Mouse (Mus musculus): ENCODE data around the gene Zfp207. TPM values are rescaled to one million over a fixed set of nuclear protein-coding genes. Genes with fewer than 3 reads are reported as not detected.

The Zfp207 gene
- total and polyA plus RNA-seq, 3 experiments, result 137 to 296 (median 231) TPM

GRCm38 (mm10) chr11:80453198-80453597 lies 70.1 kb downstream of the Zfp207 start:
- DNase-seq (ENCODE audit: extremely low read depth), result no peak
- H3K9me3 ChIP-seq (replicated peaks; ENCODE audit: low read length), result no peaks in the 10 kb centered on the region
- in situ Hi-C loops (cut with MboI; ENCODE audit: low pct_ligation_motif_present, low pct_unique_long_range_greater_than_20kb, low sequenced_read_pairs) (loop anchor here (25.0 kb wide), 1 partner anchor 359 kb away; the partner anchor contains the start of gene Tmem98), dilution Hi-C loops (cut with MboI; ENCODE audit: extremely low pct_ligation_motif_present, extremely low pct_unique_long_range_greater_than_20kb, low sequenced_read_pairs) (no loop called here)
- no peak overlapping the region for H3K27ac ChIP-seq (ENCODE audit: insufficient read depth, low read depth)
- H3K79me2 ChIP-seq (replicated peaks; ENCODE audit: control insufficient read depth, extremely low read depth, insufficient read depth, poor library complexity, severe bottlenecking), result peaks cover 65% of the 10 kb centered on the region
- no peak overlapping the region for H3K4me2 ChIP-seq (ENCODE audit: insufficient read depth, low read depth, poor library complexity, severe bottlenecking)
- no peak overlapping the region for H3K9ac ChIP-seq (ENCODE audit: insufficient read depth, low read depth)
- no peaks in the 10 kb centered on the region for H3K4me1 ChIP-seq (ENCODE audit: control insufficient read depth in 1 of 2, insufficient read depth in 2 of 2)
- TF ChIP-seq SMC3 (IDR thresholded peaks at IDR 0.05; ENCODE audit: low read depth, low read length) (no peak), NRF1 (IDR thresholded peaks at IDR 0.05; ENCODE audit: low read depth, low read length) (no peak), CHD2 (IDR thresholded peaks at IDR 0.05; ENCODE audit: low read length) (no peak), TCF12 (IDR thresholded peaks at IDR 0.05; ENCODE audit: low read depth, low read length) (no peak), ZC3H11A (IDR thresholded peaks at IDR 0.05; ENCODE audit: low read depth, low read length) (no peak)
- no peak overlapping the region for H3K4me3 ChIP-seq (replicated peaks in 1 of 3; ENCODE audit: low read depth in 2 of 3, low read length in 2 of 3, poor library complexity in 1 of 3)
- peaks cover 54 to 94% of the 10 kb centered on the region in 2 experiments for H3K36me3 ChIP-seq (replicated peaks in 1 of 2; ENCODE audit: control insufficient read depth in 1 of 2, insufficient read depth in 1 of 2, low read length in 1 of 2)
- H3K27me3 ChIP-seq (replicated peaks), result no peaks in the 10 kb centered on the region

Other genes with a start within 250 kb of the Zfp207 start
- 34.4 and 36.6 TPM in 2 replicates for gene Tefm, start 241.1 kb upstream of the Zfp207 start, total RNA-seq (2012; rRNA removed)
- gene Tefm, start 241.1 kb upstream of the Zfp207 start, total RNA-seq (2014; rRNA removed), result 70.2 and 76.1 TPM in 2 replicates
- gene Tefm, start 241.1 kb upstream of the Zfp207 start, polyA plus RNA-seq (2012; ENCODE audit: insufficient read length, low read depth), result 42.1 and 43.9 TPM in 2 replicates
- gene Adap2, start 229.2 kb upstream of the Zfp207 start, total RNA-seq (2012; rRNA removed), result not detected in 2 replicates
- 0.12 TPM in 1 of 2 replicates, not detected in the other for gene Adap2, start 229.2 kb upstream of the Zfp207 start, total RNA-seq (2014; rRNA removed)
- gene Adap2, start 229.2 kb upstream of the Zfp207 start, polyA plus RNA-seq (2012; ENCODE audit: insufficient read length, low read depth), result 0.49 and 0.86 TPM in 2 replicates
- gene Rnf135, start 199.4 kb upstream of the Zfp207 start, total RNA-seq (2012; rRNA removed), result 11.7 and 12.4 TPM in 2 replicates
- 10.9 and 11.1 TPM in 2 replicates for gene Rnf135, start 199.4 kb upstream of the Zfp207 start, total RNA-seq (2014; rRNA removed)
- gene Rnf135, start 199.4 kb upstream of the Zfp207 start, polyA plus RNA-seq (2012; ENCODE audit: insufficient read length, low read depth), result 9.6 and 11.3 TPM in 2 replicates
- 33.1 and 36.3 TPM in 2 replicates for gene Rhot1, start 174.3 kb upstream of the Zfp207 start, total RNA-seq (2012; rRNA removed)
- gene Rhot1, start 174.3 kb upstream of the Zfp207 start, total RNA-seq (2014; rRNA removed), result 73.3 and 83.5 TPM in 2 replicates
- gene Rhot1, start 174.3 kb upstream of the Zfp207 start, polyA plus RNA-seq (2012; ENCODE audit: insufficient read length, low read depth), result 55.3 and 61.0 TPM in 2 replicates
- 0.88 and 1.4 TPM in 2 replicates for gene Rhbdl3, start 82.4 kb upstream of the Zfp207 start, total RNA-seq (2012; rRNA removed)
- 0.34 and 0.46 TPM in 2 replicates for gene Rhbdl3, start 82.4 kb upstream of the Zfp207 start, total RNA-seq (2014; rRNA removed)
- 0.46 and 0.70 TPM in 2 replicates for gene Rhbdl3, start 82.4 kb upstream of the Zfp207 start, polyA plus RNA-seq (2012; ENCODE audit: insufficient read length, low read depth)
- 11.5 and 12.7 TPM in 2 replicates for gene 5730455P16Rik, start 5.2 kb upstream of the Zfp207 start, total RNA-seq (2012; rRNA removed)
- gene 5730455P16Rik, start 5.2 kb upstream of the Zfp207 start, total RNA-seq (2014; rRNA removed), result 19.7 and 22.2 TPM in 2 replicates
- 15.0 and 19.4 TPM in 2 replicates for gene 5730455P16Rik, start 5.2 kb upstream of the Zfp207 start, polyA plus RNA-seq (2012; ENCODE audit: insufficient read length, low read depth)
- gene Psmd11, start 45.3 kb downstream of the Zfp207 start, total RNA-seq (2012; rRNA removed), result 141 and 157 TPM in 2 replicates
- gene Psmd11, start 45.3 kb downstream of the Zfp207 start, total RNA-seq (2014; rRNA removed), result 105 and 116 TPM in 2 replicates
- gene Psmd11, start 45.3 kb downstream of the Zfp207 start, polyA plus RNA-seq (2012; ENCODE audit: insufficient read length, low read depth), result 179 and 191 TPM in 2 replicates
- 12.7 and 23.3 TPM in 2 replicates for gene Cdk5r1, start 93.7 kb downstream of the Zfp207 start, total RNA-seq (2012; rRNA removed)
- gene Cdk5r1, start 93.7 kb downstream of the Zfp207 start, total RNA-seq (2014; rRNA removed), result 2.6 and 2.8 TPM in 2 replicates
- gene Cdk5r1, start 93.7 kb downstream of the Zfp207 start, polyA plus RNA-seq (2012; ENCODE audit: insufficient read length, low read depth), result 2.7 and 3.5 TPM in 2 replicates